Mouse (Mus musculus): ENCODE measurements around the gene Dock9.

Dock9 gene

DNA sequence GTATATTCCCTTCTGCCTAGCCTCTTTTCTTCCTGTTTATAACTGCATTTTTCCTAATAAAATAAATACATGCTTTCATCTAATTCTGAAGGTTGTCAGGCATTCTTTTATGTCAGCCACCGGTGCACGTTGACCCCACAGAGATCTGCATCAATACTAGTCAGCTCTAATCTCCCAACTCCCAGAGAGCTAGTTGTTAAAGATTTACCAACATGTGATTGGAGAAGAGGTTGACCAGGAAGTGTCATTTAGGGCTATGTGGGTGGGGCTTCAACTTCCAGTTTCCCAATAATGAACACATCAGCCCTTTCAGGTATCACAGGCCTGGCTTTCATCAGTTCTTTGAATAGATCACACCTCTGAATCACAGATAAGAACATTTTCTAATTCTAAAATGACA is 288.7 kb downstream of the Dock9 start:
- no peak for DNase-seq (ENCODE audit: low spot score in 2 of 2)

- no peak for DNase-seq (ENCODE audit: low spot score in 2 of 2)
Observed at GRCm38 (mm10) chr14:121506336-121506735, 291.3 kb downstream of the Dock9 start.

GRCm38 (mm10) chr14:121505485-121505860 is 292.2 kb downstream of the Dock9 start:
- no peak for DNase-seq (ENCODE audit: low spot score in 2 of 2)

DNA sequence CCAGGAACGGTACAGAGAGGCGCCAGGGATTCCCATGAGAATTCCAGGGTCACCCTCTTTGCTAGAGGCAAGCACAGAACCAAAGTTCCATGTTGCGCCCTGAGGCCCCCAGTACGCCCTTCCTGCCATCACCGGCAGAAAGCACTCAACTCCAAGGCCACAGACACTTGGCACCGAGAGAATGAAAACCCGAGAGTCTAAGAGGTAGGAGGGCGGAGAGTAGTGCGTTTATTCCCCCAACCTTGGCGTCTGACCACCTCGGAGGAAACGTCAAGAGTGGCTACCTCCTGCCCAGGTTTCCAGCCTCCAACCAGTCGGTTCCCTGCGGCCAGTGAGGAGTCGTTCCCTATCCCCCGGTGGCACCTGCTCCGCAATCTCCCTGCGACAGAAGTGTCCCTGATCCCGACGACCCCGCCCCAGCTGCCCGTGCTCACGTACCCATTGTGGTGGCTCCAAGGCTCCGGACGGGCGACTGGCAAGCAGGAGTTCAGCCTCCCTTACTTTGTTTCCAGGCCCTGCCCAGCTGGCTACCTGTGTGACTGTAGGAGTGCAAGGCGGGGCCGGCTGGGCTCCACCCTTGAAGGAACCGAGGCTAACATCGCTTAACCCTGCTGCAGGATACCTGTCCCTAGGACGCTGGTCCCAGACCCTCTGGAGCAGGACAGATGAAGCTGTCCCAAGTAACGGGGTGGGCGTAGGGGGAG is 292.7 kb downstream of the Dock9 start, which contains the start of gene Slc15a1:
Gene Slc15a1, minus strand, starts transcription at position 472 of the 704 bp plus-strand sequence.
- DNase-seq (ENCODE audit: low spot score in 2 of 2), result no peak

GRCm38 (mm10) chr14:121500577-121500976 is 297.1 kb downstream of the Dock9 start:
- no peak for DNase-seq (ENCODE audit: low spot score in 2 of 2)

- DNase-seq (ENCODE audit: low spot score in 2 of 2), result no peak
Observed at GRCm38 (mm10) chr14:121499769-121500168, 297.9 kb downstream of the Dock9 start.

DNA sequence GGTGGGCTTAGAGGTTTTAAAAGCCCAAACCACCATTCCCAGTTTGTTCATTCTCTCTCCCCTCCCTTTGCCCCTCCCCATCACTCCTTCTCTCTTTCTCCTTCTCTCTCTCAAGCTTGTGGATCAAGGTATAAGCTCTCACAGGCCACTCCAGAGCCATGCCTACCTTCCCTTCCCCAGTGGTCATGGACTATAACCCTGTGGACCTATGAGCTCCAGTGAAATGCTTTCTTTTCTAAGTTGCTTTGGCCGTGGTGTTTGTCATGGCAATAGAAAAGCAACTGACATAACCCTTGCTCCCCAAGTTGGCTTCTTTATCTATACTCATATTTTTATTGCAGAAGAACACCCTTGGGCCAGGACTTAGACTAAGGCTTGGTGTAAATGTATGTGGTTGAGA is 299.8 kb downstream of the Dock9 start:
- DNase-seq (ENCODE audit: low spot score in 2 of 2), result no peak

- no peak for DNase-seq (ENCODE audit: low spot score in 2 of 2)
Observed at GRCm38 (mm10) chr14:121495741-121496140, 301.9 kb downstream of the Dock9 start.

- no peak for DNase-seq (ENCODE audit: low spot score in 2 of 2)
Observed at GRCm38 (mm10) chr14:121495120-121495519, 302.5 kb downstream of the Dock9 start.

- no peak for DNase-seq (ENCODE audit: low spot score in 2 of 2)
Observed at GRCm38 (mm10) chr14:121494238-121494637, 303.4 kb downstream of the Dock9 start.

GRCm38 (mm10) chr14:121493712-121494111 is 303.9 kb downstream of the Dock9 start:
- no peak for DNase-seq (ENCODE audit: low spot score in 2 of 2)

DNA sequence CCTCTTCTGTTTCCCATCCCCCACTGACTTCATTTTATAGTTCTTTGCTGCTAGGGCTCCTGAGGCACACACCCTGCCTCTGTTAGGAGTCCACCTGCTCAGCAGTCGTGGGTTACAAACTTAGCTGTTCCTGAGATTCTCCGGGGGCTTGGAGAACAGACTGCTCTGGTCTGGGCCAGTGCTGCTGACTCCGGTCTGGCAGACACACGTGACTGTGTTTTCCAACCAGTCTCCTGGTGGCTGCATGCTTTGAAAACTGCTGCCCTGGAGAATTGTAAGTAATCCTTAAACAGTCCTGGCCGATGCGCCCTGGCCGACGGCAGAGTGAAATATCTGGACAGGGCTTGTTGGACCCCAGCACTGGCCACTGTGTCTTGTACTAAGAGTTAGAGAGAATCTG is 305.3 kb downstream of the Dock9 start:
- DNase-seq (ENCODE audit: low spot score in 2 of 2), result no peak

Data from spleen, postnatal 10 days (tissue).